Comparison of ENCODE assay signal across 24 mouse cellular contexts in genomic region chr10:70455886-70456305, GRCm38 (mm10). TPM values are rescaled to one million over a fixed set of nuclear protein-coding genes. Genes with fewer than 3 reads are reported as not detected.
DNase-seq lines count a peak whose midpoint lies in the region; TF ChIP-seq lines count a peak whose summit lies in the region.
"Had no signal": no experiment of that assay in that cellular context is flagged by ENCODE, and none has a peak within 500 bp of the region (broad histone marks: within the 10 kb centered on the region; RNA-seq: fewer than 3 reads in every experiment).

No protein-coding gene starts in this region.

- H3K36me3 ChIP-seq in kidney, adult 2 months (ENCODE audit: control insufficient read depth, insufficient read depth, low read length): no peaks in the 10 kb centered on the region
- H3K36me3 ChIP-seq: liver, embryonic 12.5 days had no signal

- DNase-seq in layer of hippocampus, adult 11-12 months (ENCODE audit: low spot score): peak; percentile 44
- DNase-seq in layer of hippocampus, adult 9-10 months (ENCODE audit: low spot score): no peak
- peak; percentile 39 for DNase-seq in lung, postnatal 36 days
- no peak for DNase-seq in lung, postnatal 4 days
- DNase-seq in frontal cortex, adult 2 months (ENCODE audit: extremely low spot score in 1 of 2, low spot score in 1 of 2): peak; percentile 74 to 75
- DNase-seq in right cerebral cortex, postnatal 10 days (ENCODE audit: low spot score in 2 of 2): peak; percentile 39 to 70
- no peak for DNase-seq in kidney, adult 2 months
- DNase-seq in gastrocnemius, postnatal 10 days: no peak
- DNase-seq: adrenal gland, postnatal 14 days; B cell, adult 2 months; cerebellum, postnatal 14 days; heart, adult 2 months; kidney, adult 8-10 months; kidney, postnatal 36 days; lung, postnatal 14 days; retina, postnatal 1 day; thymus, postnatal 36 days had no signal

- no peak for TF ChIP-seq POLR2A in kidney, adult 2 months (IDR thresholded peaks at IDR 0.05; ENCODE audit: low read depth, low read length)

- H3K4me3 ChIP-seq in kidney, adult 2 months (ENCODE audit: insufficient read depth, low read depth, low read length): no peak overlapping the region
- H3K4me3 ChIP-seq: forebrain, embryonic 13.5 days; heart, adult 2 months; heart, embryonic 15.5 days; liver, embryonic 12.5 days; midbrain, embryonic 12.5 days; myocyte had no signal

- no peaks in the 10 kb centered on the region for H3K4me1 ChIP-seq in kidney, adult 2 months (ENCODE audit: control insufficient read depth, insufficient read depth, low read length)
- H3K4me1 ChIP-seq: liver, embryonic 12.5 days; midbrain, embryonic 12.5 days had no signal

- WGBS in kidney, adult 2 months: 98% methylated on average over 8 of the region's 8 CpGs

- TF ChIP-seq CTCF in kidney, adult 2 months (conservative IDR thresholded peaks at IDR 0.05; ENCODE audit: insufficient read depth, insufficient read length, low read depth, low read length): no peak

- no peak overlapping the region for H3K27ac ChIP-seq in kidney, adult 2 months (ENCODE audit: insufficient read depth, low read depth, low read length)
- H3K27ac ChIP-seq: forebrain, embryonic 13.5 days; heart, adult 2 months; heart, embryonic 15.5 days; liver, embryonic 12.5 days; midbrain, embryonic 12.5 days had no signal

- no peaks in the 10 kb centered on the region for H3K27me3 ChIP-seq in kidney, adult 2 months (replicated peaks; ENCODE audit: control insufficient read depth, insufficient read depth, low read length)
- H3K27me3 ChIP-seq: forebrain, embryonic 13.5 days; heart, embryonic 15.5 days; liver, embryonic 12.5 days; midbrain, embryonic 12.5 days had no signal

RNA-seq across cellular contexts. Expression of gene Fam13c, which starts 15.6 kb away (rescaled TPM):
- polyA plus RNA-seq in frontal cortex, adult 2 months (2012; rRNA removed): 33.0 and 38.4 TPM in 2 replicates
- polyA plus RNA-seq in kidney, adult 2 months (2012; rRNA removed): 1.1 and 1.5 TPM in 2 replicates
- 1 to 10 TPM; 6.2 to 7.8 TPM for total RNA-seq in gastrocnemius, postnatal 10 days (2021)
- total RNA-seq: hematopoietic stem cell, adult 5-6 weeks; neutrophil, adult 5-6 weeks had no signal

Comparison
In these comparisons a context has a peak if more than half of its experiments do, and no peak if none do; other contexts are left out.
1. DNase-seq: peak in layer of hippocampus, adult 11-12 months (single experiment), lung, postnatal 36 days (single experiment), frontal cortex, adult 2 months (2 of 2) and right cerebral cortex, postnatal 10 days (2 of 2); none in layer of hippocampus, adult 9-10 months (single experiment), lung, postnatal 4 days (0 of 2), kidney, adult 2 months (single experiment) and gastrocnemius, postnatal 10 days (single experiment).
2. RNA of gene Fam13c, which starts 15.6 kb away (polyA plus RNA-seq): 33.0 to 38.4 TPM in frontal cortex, adult 2 months; 1.1 to 1.5 TPM in kidney, adult 2 months; every median in the first group is over 10 times any median in the second.